Mouse (Mus musculus) gastrocnemius, adult 18-20 months (tissue): ENCODE results near the gene Gdf11. TPM values are rescaled to one million over a fixed set of nuclear protein-coding genes. Genes with fewer than 3 reads are reported as not detected.

Experiments used
- DNase-seq: peaks from one replicate; pipeline ENCODE4 v3.0.0; 2021; ENCODE audit warnings: low spot score
- total RNA-seq, 2 experiments: library from RNA; stranded (reverse); gene quantifications; 2 replicates each; pipeline ENCODE4 v1.2.3; 2021

Gene Gdf11
- total RNA-seq, 2 experiments from 2014 or later = 2.8 to 8.0 TPM

DNA sequence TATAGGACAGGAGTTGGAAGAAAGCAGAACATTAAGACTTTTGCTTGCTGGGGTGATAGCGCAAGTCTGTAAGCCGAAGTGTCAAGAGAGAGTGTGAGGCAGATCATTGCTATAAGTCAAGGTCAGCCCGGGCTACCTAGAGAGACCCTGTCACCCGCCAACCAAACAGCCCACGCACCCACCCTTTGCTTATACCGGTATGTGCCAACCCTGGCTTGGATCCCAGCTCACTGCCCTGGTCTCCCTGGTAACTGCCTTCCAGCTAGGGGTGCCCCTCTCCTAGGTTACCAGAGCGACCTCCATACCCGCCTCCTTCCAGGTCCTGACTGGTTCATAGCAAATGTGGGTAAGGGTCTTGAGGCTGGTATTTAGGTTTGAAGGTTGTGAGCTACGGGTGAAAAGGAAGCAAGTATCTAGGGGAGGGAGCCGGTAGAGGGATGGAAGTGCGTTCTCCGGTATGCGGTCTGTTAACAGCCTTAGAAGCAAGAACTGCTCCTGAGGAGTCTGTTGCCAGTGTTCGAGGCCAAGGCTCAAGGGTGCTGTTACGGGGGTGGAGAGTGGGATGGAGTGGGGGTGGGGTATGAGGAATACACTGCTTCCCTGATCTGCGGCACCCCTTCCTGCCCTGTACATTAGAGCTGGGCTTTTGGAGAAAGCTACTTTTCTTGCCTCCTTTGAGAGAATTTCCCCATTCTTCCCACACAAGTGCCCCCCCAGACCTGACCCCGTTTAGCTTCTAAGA is 4.6 kb upstream of the Gdf11 start:
- no peak for DNase-seq

DNA sequence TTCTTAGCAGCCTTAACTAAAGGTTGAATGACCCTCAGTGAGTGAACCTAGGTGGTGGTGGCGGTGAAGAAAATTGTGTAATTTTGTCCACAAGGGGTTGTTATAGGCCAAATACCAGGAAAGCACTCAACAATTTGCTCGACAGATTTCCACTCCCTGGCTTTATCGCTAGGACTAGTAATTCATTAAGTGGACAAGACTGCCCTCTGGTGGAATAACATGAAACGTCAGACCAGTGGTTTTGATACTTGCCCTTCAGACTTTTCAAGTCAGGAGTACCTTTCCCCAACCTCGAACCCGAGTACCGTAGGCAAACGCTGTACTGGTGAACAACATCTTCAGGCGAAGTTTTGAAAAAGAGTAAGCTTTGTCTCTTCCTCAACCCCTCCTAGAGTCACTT is 3.9 kb upstream of the Gdf11 start:
- DNase-seq = peak; percentile 89

DNA sequence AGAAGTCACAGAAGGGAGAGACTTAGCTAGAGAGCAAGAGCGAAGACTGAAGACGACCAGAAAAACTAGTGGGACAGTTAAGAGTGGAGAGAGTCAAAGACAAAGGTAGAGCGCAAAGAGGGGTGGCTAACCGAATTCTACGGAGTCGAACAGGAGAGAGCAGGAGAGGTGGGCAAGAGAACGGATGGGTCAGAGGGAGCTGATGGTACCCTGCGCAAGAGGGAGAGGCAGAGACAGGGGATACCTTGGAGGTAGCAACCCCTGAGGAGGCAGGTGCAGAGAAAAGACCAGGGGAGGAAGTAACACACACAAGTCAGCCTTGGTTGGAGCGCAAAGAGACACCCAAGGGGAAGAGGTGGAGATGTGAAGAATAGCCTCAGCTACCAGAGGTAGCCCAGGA is 728 bp upstream of the Gdf11 start:
- DNase-seq = no peak

DNA sequence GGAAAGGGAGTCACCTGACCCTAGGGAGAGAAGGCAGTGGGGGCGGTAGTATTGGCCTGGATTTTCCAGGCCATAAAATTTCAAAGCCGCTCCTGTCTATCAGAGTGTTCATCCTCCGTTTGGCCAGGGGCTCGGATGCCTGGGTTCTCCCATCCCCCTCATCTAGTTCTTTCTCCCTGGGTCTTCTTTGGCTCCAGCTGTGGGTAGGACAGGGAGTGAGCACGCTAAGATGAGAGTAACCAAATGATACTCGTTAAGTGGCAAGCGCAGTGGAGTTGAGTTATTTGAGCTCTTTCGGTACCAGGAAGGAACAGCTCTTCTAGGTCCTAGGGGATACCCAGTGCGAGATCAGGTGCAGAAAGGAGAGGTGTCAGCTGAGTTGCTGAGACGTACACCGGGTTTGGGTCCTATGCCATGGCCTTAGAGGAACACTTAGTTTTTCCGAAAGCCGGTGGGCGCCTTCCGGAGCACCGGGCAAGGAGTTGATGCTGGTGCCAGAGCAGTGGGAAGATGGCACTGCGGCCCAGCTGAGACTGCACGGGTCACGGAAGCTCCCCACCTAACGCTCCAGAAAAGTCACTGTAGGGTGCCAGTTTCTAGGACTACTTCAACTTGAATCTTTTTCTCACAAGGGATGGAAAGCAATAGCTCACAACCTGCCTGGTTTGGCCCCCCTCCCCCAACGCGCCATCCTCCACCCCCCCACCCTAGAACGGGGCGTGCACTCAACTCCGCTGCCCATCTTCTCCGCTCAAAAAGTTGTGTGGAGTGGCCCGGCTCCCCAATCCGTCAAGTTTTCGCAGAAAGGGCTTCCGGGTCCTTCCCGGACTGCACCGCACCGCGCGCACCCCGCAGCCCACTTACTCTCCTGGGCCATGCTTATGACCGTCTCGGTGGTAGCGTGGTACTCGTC is 879 bp downstream of the Gdf11 start:
- no peak for DNase-seq

DNA sequence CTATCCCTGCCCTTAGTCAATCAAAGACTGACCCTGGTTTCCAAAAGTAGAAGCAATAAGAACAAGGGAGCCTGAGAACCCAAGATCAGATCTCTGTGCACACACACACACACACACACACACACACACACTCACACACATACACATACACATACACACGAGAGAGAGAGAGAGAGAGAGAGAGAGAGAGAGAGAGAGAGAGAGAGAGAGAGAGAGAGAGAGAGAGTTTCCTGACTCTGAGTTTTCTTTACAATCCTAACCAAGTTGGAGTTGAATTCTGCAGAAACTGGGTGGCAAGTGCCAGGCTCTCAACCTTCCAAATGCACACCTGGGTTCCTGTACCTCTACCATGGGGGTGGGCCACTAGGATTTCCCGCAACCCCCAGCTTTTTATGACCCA is 1.7 kb downstream of the Gdf11 start:
- DNase-seq = no peak

DNA sequence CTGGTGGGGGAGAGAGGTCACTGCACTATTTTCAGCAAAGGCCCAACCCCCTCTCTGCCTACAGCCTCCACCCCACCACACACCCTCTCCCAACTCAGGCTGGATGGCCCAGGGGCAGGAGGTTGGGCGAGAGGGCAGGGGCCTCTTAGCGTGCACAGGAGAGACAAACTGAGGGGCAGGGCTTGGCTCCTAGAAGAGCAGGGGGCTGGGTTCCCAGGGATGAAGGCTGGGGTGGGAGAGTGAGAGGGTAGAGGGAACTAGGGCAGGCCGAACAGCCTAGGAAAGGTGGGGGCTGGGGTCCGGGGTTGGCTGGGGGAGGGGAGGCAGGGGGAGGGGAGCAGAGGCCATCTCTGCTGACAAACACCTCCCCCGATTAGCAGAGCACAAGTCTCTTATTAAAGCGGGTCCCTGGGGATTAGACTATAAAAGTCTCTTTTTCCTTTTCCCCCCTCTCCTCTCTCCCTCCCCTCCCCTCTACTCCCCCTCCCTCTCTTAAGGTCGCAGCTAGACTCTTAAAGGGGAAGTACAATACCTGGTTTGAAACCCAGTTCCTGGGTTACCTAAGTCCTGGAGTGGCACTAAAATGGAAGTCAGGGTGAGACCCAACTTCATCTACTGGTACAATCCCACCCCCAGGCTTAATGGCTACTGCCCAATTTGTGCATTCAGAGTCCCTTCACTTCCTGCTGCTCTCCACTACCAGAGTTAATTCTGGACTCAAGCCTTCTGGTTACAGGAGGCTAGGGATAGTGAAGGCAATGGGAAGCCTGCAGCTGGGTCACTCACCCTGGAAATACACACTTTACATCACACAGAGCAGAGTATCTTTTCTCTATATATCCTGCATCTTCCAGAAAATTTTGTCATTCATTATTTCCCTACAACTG is 2.3 kb downstream of the Gdf11 start:
- no peak for DNase-seq

DNA sequence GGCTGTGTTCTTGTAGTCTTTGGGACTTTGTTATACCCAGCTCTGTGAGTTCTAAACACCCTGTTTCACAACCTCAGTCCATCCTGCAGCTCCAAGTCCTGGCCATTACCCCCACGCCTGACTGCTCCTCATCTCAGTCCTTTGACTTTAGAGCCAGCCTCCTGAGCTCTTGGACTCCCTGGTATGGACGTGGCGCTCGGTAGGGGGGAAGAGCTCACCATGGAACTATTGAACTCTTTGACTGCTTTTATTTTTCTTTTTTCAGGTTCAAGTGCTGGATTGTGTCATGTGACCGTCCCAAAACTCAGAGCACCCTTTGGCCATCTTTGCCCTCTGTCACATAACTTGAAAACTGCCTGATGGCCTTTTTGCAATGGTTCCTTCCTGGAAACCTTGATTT is 9.5 kb downstream of the Gdf11 start:
- no peak for DNase-seq

DNA sequence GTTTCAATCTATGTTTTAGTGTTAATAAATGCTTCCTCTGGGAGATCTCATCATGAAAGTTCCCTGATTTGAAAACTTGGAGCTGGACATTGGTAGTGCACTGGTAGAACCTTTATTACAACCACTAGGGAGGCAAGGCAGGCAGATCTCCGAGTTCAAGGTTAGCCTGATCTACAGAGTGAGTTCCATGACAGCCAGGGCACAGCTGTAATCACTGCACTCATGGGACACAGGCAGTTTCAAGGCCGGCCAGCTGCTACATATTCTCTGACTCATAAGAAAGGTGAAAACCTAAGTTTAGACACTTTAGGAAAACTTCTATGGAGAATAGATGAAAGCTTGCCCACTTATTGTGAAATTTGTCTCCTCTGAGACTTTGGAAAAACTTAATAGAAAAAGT is 12.7 kb downstream of the Gdf11 start:
- no peak for DNase-seq

DNA sequence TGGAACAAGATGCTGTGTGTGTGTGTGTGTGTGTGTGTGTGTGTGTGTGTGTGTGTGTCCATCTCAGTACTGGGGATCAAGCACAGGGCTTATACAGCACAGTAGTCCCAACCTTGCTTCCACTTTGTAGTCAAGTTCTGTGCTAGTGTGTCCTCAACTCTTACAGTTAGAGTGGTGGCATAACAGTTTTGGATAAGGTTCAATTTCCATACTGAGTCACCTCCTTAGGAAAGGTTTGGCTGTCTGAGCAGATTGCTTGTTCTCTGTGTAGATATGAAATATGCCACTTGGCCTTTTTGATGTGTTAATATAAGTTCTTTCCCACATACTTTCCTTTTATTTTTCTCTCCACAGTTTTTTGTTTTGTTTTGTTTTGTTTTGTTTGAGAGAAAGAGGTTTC is 13.2 kb downstream of the Gdf11 start:
- no peak for DNase-seq

DNA sequence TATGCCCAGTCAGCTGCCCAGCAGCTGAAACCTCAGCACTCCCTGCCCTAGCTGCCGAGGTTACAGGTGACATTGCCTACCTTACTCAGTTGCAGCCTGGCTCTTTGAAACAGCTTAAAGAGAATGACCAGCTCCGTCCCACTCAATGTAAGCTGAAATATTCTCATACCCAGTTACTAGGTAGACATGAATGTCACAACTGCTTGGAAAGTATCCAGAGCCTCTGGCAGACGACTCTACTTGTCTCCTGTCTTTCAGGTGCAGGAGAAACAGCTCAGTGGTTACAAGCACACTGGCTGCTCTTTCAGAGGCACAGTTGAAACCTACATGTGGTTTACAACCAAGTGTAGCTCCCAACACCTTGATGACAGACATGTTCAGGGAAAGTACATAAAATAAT is 21.2 kb downstream of the Gdf11 start:
- DNase-seq = no peak

DNA sequence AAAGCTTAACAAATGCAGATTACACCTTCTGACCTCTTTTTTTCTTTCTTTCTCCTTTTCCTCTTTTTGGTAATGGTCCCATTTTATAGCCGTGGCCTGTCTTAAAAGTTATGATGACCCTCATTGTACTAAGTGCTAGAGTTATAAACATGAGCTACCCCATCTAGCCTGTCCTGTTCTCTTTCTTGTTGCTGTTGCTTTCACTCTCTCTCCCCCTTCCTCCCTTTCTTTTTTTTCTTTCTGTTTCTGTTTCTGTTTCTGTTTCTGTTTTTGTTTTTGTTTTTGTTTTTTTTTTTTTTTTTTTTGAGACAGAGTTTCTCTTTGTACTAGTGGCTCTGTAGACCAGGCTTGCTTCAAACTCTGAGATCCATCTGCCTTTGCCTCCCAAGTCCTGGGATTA is 25.0 kb downstream of the Gdf11 start:
- no peak for DNase-seq

DNA sequence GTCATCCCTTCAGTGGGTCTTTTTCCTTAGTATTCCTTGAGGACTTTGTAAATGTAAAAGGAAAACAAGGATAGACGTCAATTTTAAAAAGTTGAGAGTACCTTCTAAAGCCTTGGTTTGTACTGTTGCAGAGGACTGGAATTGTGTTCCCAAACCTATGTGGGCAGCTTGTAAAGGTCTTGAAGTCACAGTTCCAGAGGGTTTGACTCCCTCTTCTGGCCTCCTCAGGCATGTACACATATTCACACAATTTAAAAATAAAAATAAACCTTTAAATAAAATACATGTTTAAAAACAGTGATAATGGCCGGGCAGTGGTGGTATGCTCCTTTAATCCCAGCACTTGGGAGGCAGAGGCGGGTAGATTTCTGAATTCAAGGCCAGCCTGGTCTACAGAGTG is 25.5 kb downstream of the Gdf11 start:
- DNase-seq = no peak

DNA sequence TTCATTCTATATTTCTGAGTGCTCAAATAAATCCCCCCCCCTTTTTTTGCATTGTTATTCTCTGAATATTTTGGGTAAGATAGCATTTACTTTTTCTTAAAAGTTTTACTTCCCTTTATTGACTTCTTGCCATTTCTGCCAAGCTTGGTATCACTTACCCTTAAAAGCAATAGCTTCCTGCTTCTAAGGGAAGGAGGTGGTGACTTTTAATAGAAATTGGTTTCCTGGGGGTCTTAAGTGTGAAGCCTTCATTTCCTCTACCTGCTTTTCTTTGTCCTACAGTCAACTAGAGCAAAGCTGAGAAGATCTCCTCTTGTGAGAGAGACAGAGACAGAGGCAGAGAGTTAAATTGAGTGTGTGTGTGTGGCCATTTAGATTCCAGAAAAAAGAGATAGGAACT is 30.3 kb downstream of the Gdf11 start:
- DNase-seq = no peak

DNA sequence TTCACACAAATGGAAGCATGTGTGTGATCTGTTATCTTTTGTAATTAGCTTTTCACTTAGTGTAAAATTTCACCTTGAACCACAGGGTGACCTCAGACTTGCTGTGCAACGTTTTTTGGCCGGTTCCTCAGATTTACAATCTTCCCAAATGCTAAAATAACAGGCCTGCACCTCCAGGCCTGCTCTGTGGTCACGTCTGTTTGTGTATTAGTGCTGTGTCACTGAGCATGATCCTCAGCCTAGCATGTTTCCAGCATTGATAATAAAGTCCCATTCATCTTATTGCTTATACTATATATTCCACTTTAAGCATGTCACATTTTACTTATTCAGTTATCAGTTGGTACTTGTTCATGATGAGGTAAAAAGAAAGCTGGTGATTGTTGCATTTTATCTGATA is 41.2 kb downstream of the Gdf11 start:
- no peak for DNase-seq

DNA sequence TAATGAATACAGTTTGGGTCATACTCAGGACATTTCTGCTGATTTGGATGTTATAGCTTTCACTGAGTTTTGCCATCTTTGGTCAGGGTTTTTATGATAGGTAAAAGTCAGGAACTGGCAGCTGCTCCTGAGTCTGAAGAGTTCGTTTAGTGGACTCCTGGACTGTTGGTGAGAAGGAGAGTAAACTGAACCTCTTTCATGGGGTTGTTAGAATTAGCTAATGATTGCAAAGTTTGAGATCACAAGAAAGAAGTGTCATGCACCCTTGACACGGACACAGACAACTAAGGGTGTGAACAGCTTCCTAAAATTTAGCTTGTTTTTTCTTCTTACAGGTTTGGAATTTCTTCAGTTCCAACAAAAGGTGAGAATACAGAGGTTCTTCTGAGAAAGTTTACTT is 43.1 kb downstream of the Gdf11 start:
- DNase-seq = no peak

DNA sequence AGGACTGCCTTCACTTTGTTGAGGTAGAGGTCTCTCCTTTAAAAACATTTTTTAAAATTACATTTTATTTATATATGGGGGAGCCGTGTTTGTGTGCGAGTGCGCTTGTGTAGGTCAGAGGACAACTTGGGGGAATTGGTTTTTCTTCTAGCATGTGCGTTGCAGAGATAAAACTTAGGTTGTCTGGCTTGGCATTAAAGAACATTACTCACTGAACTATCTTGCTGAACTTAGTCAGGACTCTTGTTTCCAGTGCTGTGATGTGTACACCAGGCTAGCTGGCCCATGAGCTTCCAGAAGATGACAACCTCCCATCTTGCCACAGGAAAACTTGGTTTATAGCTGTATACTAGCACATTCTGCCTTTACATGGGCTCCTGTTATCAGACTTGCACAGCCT is 44.9 kb downstream of the Gdf11 start:
- no peak for DNase-seq

DNA sequence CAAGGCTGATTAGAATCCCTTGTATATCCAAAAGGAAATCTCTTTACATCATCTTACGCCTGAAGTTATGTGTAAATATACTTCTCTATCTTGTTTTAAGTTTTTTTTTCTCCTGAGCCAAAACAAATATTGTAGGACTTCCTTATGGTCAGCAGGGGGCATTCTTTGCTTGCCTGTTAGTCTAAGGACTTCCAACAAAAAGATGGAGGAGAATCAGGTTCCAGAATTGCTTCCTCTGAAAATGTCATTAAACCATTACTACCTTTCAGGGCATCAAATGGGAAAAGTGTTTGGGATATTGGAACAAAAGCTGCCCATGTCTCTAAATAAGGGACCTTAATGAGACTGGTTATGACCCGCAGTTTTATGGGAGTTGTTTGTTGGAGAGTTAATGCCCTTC is 46.0 kb downstream of the Gdf11 start:
- DNase-seq = peak; percentile 9

DNA sequence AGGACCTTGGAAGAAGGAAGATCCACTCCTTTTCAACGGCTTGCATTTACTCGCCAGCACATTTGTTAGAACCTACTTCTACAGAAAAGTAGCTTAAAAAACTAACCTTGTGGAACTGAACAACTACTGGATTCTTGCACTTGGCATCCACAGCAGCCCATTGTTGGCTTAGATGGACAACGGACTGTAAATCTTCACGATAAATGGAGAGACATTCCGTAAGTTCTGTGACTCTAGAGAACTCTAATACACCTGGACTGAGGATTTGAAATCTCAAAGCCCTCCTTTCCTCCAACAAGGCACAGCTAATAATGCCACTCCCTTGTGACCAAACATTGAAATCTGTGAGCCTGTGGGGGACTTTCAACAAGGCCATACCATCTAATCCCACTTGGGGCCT is 48.3 kb downstream of the Gdf11 start:
- no peak for DNase-seq

DNA sequence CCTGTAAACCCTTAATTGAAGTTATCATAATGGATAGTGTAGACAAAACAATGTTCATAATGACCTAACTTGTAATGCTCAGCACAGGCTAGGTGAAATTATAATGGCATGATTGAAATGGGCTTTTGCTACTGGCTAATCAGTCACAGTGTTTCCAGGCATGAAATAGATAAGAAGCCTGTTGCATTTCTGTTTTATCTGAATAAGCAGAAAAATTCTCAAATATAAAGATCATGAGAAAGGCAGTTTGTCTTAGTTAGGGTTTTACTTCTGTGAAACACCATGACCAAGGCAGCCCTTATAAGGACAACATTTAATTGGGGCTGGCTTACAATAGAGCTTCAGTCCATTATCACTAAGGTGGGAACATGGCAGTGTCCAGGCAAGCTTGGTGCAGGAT is 50.9 kb downstream of the Gdf11 start:
- DNase-seq = no peak

DNA sequence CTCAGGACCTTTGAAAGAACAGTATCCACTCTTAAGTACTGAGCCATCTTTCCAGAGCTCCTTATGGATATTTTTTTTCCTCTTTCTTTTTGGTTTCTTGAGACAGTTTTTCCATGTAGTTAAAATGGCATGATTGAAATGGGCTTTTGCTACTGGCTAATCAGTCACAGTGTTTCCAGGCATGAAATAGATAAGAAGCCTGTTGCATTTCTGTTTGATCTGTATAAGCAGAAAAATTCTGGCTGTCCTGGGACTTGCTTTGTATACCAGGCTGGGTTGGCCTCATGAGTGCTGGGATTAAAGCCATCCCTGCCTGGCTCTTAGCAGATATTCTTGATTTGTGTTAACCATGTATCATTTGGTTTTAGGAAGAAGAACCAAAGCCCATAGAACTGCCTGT is 52.1 kb downstream of the Gdf11 start:
- DNase-seq = no peak

DNA sequence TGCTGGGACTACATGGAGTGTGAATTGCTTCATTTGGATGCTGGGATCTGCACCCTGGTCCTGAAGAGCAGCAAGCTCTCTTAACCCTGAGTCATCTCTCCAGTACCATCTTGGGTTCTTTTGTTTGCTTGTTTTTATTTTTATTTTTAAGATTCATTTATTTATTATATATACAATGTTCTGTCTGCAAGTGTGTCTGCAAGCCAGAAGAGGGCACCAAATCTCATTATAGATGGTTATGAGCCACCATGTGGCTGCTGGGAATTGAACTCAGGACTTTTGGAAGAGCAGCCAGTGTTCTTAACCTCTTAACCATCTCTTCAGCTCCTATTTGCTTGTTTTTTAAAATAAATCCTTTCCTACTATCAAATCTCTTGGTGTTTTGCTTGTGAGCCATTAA is 54.1 kb downstream of the Gdf11 start:
- DNase-seq = no peak
